Mouse (Mus musculus) embryonic facial prominence, embryonic 11.5 days (tissue): ENCODE results near the gene Tbc1d7. TPM values are rescaled to one million over a fixed set of nuclear protein-coding genes. Genes with fewer than 3 reads are reported as not detected.

Experiments used
- ATAC-seq: fragments of 200-750 bp; cut with Nextera tagmentation; replicated peaks from 2 replicates; pipeline ENCODE4 v1.8.0; 2017; ENCODE audit warnings: low read depth; ENCODE audit not compliant: insufficient number of reproducible peaks, low FRiP score, low TSS enrichment
- DNase-seq: peaks from one replicate; pipeline ENCODE4 v3.0.0-alpha.2; 2015; ENCODE audit warnings: low spot score
- H3K27ac ChIP-seq: fragments of 300-500 bp; sonication (generic); replicated peaks from 2 replicates; pipeline ENCODE4 v1.5.1; 2014; ENCODE audit warnings: mild to moderate bottlenecking, low read depth, low read length, control low read depth
- H3K27me3 ChIP-seq: fragments of 300-500 bp; sonication (generic); 2 replicates; pipeline ENCODE4 v1.6.1; 2014; ENCODE audit warnings: mild to moderate bottlenecking, low read length, moderate library complexity, mixed read lengths; ENCODE audit not compliant: control insufficient read depth, insufficient read depth
- H3K36me3 ChIP-seq: fragments of 300-500 bp; sonication (generic); replicated peaks from 2 replicates; pipeline ENCODE4 v1.6.1; 2014; ENCODE audit warnings: low read depth, mild to moderate bottlenecking, low read length, moderate library complexity, mixed read lengths; ENCODE audit not compliant: control insufficient read depth, insufficient read depth
- H3K4me1 ChIP-seq: fragments of 300-500 bp; sonication (generic); 2 replicates; pipeline ENCODE4 v1.6.1; 2014; ENCODE audit warnings: low read length, mixed read lengths; ENCODE audit not compliant: control insufficient read depth, insufficient read depth
- H3K4me2 ChIP-seq: fragments of 300-500 bp; sonication (generic); 2 replicates; pipeline ENCODE4 v1.6.1; 2014; ENCODE audit warnings: low read depth, mild to moderate bottlenecking, control low read depth, low read length, moderate library complexity
- H3K4me3 ChIP-seq: fragments of 300-500 bp; sonication (generic); 2 replicates; pipeline ENCODE4 v1.5.1; 2014; ENCODE audit warnings: low read depth, low read length, control low read depth
- H3K9ac ChIP-seq: fragments of 300-500 bp; sonication (generic); replicated peaks from 2 replicates; pipeline ENCODE4 v1.6.1; 2014; ENCODE audit warnings: mild to moderate bottlenecking, control low read depth, low read length
- H3K9me3 ChIP-seq: fragments of 300-500 bp; sonication (generic); replicated peaks from 2 replicates; pipeline ENCODE4 v1.6.1; 2016; ENCODE audit warnings: mild to moderate bottlenecking, low read length, inconsistent platforms, mixed read lengths; ENCODE audit not compliant: control insufficient read depth
- WGBS: fragments of 180-500 bp; shearing (Covaris S2); extraction: QIAGEN DNeasy Blood & Tissue Kit; methylation state at CpG from one replicate; pipeline ENCODE4 v1.1.7; 2014; 5-methylcytosine and 5-hydroxymethylcytosine counted together
- polyA plus RNA-seq: library from polyadenylated mRNA; unstranded; fragments of >200 nt; fragmentation: Nextera tagmentation; extraction: Ambion mirVana; gene quantifications from 2 replicates; pipeline ENCODE4 v1.2.1, GENCODE M21; 2014

The Tbc1d7 gene
- polyA plus RNA-seq, 1 experiment from 2014 or later, result 71.5 TPM

- no peak overlapping the region for H3K4me2 ChIP-seq
- H3K4me1 ChIP-seq, result 0 out of 2 replicates have a peak, but pooled peaks cover 3% of the 10 kb centered on the region
- ATAC-seq, result no peak
- H3K36me3 ChIP-seq, result no peaks in the 10 kb centered on the region
- H3K9ac ChIP-seq, result no peak overlapping the region
- no peaks in the 10 kb centered on the region for H3K9me3 ChIP-seq
- WGBS, result 76% methylated on average over 10 of the region's 10 CpGs
- no peak overlapping the region for H3K4me3 ChIP-seq
- H3K27me3 ChIP-seq, result no peaks in the 10 kb centered on the region
- DNase-seq, result no peak
- H3K27ac ChIP-seq, result no peak overlapping the region
These were observed 39.5 kb downstream of the Tbc1d7 start for GRCm38 (mm10) chr13:43131741-43132191.

- no peaks in the 10 kb centered on the region for H3K36me3 ChIP-seq
- H3K4me2 ChIP-seq, result no peak overlapping the region
- 0 out of 2 replicates have a peak, but pooled peaks cover 3% of the 10 kb centered on the region for H3K4me1 ChIP-seq
- DNase-seq, result peak; percentile 70
- H3K27ac ChIP-seq, result no peak overlapping the region
- H3K4me3 ChIP-seq, result no peak overlapping the region
- WGBS, result 32% methylated on average over 6 of the region's 6 CpGs
- no peaks in the 10 kb centered on the region for H3K9me3 ChIP-seq
- H3K9ac ChIP-seq, result no peak overlapping the region
- H3K27me3 ChIP-seq, result no peaks in the 10 kb centered on the region
- ATAC-seq, result no peak
These were observed 41.1 kb downstream of the Tbc1d7 start for GRCm38 (mm10) chr13:43130161-43130560.

GRCm38 (mm10) chr13:43124683-43125074, 46.6 kb downstream of the Tbc1d7 start:
- WGBS, result 36% methylated on average over 4 of the region's 4 CpGs
- no peak overlapping the region for H3K9ac ChIP-seq
- no peak overlapping the region for H3K4me2 ChIP-seq
- ATAC-seq (peak; percentile 86; the same call in 1 of the 2 replicates), DNase-seq (peak; percentile 51)
- no peaks in the 10 kb centered on the region for H3K4me1 ChIP-seq
- H3K4me3 ChIP-seq, result no peak overlapping the region
- H3K27ac ChIP-seq, result no peak overlapping the region
- no peaks in the 10 kb centered on the region for H3K27me3 ChIP-seq
- H3K9me3 ChIP-seq, result no peaks in the 10 kb centered on the region
- no peaks in the 10 kb centered on the region for H3K36me3 ChIP-seq

GRCm38 (mm10) chr13:43123895-43124682, 47.2 kb downstream of the Tbc1d7 start:
- 34% methylated on average over 17 of the region's 17 CpGs for WGBS
- H3K4me2 ChIP-seq, result peak overlapping the region; percentile 8; the same call in 1 of the 2 replicates

GRCm38 (mm10) chr13:43122306-43123070, 48.8 kb downstream of the Tbc1d7 start:
- Histone ChIP-seq H3K4me1 (no peaks in the 10 kb centered on the region), H3K36me3 (no peaks in the 10 kb centered on the region), H3K27ac (no peak overlapping the region), H3K9me3 (no peaks in the 10 kb centered on the region), H3K4me3 (peak overlapping the region; percentile 5; the same call in 1 of the 2 replicates), H3K9ac (peak overlapping the region; percentile 4; the same call in 1 of the 2 replicates), H3K4me2 (no peak overlapping the region), H3K27me3 (no peaks in the 10 kb centered on the region)
- 31% methylated on average over 16 of the region's 16 CpGs for WGBS
- ATAC-seq (no peak), DNase-seq (no peak)

More at GRCm38 (mm10) chr13:43123895-43124682, 47.2 kb downstream of the Tbc1d7 start:
- Histone ChIP-seq H3K4me3 (no peak overlapping the region), H3K9ac (no peak overlapping the region), H3K4me1 (no peaks in the 10 kb centered on the region), H3K27ac (no peak overlapping the region), H3K36me3 (no peaks in the 10 kb centered on the region), H3K9me3 (no peaks in the 10 kb centered on the region), H3K27me3 (no peaks in the 10 kb centered on the region)
- DNase-seq (no peak), ATAC-seq (no peak)

GRCm38 (mm10) chr13:43113141-43113540, 58.2 kb downstream of the Tbc1d7 start:
- DNase-seq, result no peak
- Histone ChIP-seq H3K4me1 (no peaks in the 10 kb centered on the region), H3K4me3 (no peak overlapping the region), H3K9ac (no peak overlapping the region), H3K27ac (no peak overlapping the region), H3K4me2 (no peak overlapping the region), H3K36me3 (no peaks in the 10 kb centered on the region), H3K27me3 (no peaks in the 10 kb centered on the region), H3K9me3 (no peaks in the 10 kb centered on the region)
- no peak for ATAC-seq
- 85% methylated on average over 3 of the region's 3 CpGs for WGBS

- Histone ChIP-seq H3K4me2 (no peak overlapping the region), H3K9me3 (no peaks in the 10 kb centered on the region), H3K36me3 (no peaks in the 10 kb centered on the region), H3K4me1 (no peaks in the 10 kb centered on the region), H3K27me3 (no peaks in the 10 kb centered on the region), H3K9ac (no peak overlapping the region), H3K4me3 (no peak overlapping the region), H3K27ac (no peak overlapping the region)
- no peak for DNase-seq
- WGBS, result 78% methylated on average over 3 of the region's 3 CpGs
- no peak for ATAC-seq
These were observed 58.6 kb downstream of the Tbc1d7 start for GRCm38 (mm10) chr13:43112707-43113106.

GRCm38 (mm10) chr13:43112280-43112679, 59.0 kb downstream of the Tbc1d7 start:
- Histone ChIP-seq H3K4me3 (no peak overlapping the region), H3K4me1 (no peaks in the 10 kb centered on the region), H3K36me3 (no peaks in the 10 kb centered on the region), H3K27me3 (no peaks in the 10 kb centered on the region), H3K27ac (no peak overlapping the region), H3K9ac (no peak overlapping the region), H3K4me2 (no peak overlapping the region), H3K9me3 (no peaks in the 10 kb centered on the region)
- WGBS, result 70% methylated on average over 7 of the region's 7 CpGs
- no peak for ATAC-seq
- no peak for DNase-seq
